Mouse (Mus musculus) right cerebral cortex, adult 2 months (tissue): ENCODE measurements around the gene Gm17545.

Experiments
- DNase-seq, 2 experiments: peaks; one replicate each; pipeline ENCODE4 v3.0.0; 2021 to 2022; ENCODE audit warnings: low spot score in 2 of 2

The Gm17545 gene

GRCm38 (mm10) chr9:22443157-22443556 lies 10.9 kb upstream of the Gm17545 start:
- no peak for DNase-seq

DNA sequence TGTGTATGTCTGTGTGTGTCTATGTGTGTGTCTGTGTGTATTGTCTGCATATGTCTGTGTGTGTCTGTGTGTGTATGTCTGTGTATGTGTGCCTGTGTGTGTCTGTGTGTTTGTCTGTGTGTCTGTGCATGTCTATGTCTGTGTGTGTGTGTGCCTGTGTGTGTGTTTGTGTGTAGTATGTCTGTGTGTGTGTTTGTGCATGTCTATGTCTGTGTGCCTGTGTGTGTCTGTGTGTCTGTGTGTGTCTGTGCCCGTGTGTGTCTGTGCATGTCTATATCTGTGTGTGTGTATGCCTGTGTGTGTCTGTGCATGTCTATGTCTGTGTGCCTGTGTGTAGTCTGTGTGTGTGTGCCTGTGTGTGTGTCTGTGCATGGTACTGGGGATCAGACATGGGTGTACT lies 9.0 kb upstream of the Gm17545 start:
- DNase-seq: no peak

DNA sequence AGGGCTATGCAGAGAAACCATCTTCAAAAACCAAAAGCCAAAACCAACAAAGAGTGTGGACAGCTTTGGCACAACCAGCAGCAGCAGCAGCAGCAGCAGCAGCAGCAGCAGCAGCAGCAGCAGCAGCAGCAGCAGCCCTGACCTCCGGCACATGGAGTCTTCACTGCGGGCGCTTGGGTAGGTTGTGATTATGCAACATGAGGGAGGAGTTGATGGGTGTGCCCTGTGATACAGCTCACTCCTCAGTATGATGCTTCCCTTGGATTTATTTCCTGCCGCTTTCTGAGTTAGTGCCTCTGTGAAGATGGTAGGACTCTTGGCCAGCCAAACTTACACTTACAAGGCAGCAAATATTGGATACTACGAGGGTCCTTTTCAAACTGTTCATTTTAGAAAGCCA lies 6.9 kb upstream of the Gm17545 start:
- no peak for DNase-seq

- DNase-seq: no peak
Measured at GRCm38 (mm10) chr9:22448420-22448819, 5.7 kb upstream of the Gm17545 start.

GRCm38 (mm10) chr9:22449209-22449608 lies 4.9 kb upstream of the Gm17545 start:
- no peak for DNase-seq

DNA sequence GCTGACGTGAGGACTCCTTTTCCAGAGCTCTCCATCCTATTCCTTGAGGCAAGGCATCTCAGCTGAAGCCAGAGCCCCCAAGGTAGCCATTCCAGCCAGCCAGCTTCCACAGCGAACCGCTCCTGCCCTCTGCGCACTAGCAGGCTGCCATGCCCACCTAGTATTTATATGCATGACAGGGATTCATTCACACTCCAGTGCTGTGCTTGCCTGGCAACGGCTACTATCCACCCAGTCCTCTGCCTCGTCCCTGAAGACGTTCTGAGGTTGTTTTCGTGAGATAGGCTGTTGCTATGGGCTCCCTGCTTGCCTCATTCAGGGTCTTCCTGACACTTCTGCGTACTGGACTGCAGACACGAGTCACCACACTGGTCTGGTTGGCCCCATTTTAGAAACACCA lies 1.4 kb upstream of the Gm17545 start:
- DNase-seq: no peak

DNA sequence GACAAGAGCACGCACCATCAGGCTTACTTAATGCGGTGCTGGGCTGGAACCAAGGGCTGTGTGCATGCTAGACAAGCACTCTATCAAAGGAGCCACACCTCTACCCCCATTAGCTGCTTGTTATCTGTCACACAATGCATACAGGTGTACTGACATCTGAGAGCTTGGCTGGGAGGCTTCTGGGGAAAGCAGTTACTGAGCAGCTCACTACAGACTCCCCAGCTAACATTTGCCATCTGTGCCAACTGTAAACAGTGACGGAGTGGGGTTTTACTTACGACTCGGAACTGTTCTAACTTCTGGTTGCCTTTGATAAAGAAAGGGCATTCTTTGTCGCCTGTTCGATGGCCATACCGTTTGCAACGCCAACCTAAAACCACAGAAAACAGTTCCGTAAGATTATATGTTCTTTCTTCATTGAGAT lies 577 bp upstream of the Gm17545 start:
- no peak for DNase-seq

- no peak for DNase-seq
Measured at GRCm38 (mm10) chr9:22455041-22455440, 951 bp downstream of the Gm17545 start.

DNA sequence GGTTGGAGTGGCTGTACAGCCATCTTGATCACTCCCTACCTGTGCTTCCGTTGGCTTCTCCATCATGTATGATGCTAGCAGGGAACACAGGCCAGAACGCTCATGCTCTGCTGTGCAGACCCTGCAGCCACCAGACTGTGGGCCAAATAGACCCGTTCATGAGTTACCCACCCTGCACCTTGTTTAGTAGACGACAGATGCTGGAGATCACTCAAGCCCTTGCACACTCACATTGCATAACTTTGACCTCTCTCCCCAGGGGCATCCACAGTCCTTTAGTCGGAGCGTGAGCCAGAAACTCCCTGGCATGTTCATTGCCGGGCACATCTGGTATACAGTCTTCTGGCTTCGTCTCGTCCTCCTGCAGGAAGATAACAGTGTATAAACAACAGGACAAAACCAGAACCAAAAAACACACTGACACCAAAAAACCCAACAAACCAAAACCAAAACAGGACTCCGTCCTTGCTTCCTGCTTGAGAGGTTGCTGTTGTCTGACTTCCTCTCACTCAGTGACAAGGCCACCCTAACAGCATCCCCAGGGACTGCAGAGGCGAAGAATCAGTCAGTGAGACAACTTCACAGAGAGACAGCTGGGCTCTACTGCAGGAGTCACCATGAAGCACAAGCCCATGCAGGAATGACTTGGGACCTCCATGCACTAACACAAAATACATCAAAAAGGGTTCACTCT lies 3.2 kb downstream of the Gm17545 start:
- no peak for DNase-seq

DNA sequence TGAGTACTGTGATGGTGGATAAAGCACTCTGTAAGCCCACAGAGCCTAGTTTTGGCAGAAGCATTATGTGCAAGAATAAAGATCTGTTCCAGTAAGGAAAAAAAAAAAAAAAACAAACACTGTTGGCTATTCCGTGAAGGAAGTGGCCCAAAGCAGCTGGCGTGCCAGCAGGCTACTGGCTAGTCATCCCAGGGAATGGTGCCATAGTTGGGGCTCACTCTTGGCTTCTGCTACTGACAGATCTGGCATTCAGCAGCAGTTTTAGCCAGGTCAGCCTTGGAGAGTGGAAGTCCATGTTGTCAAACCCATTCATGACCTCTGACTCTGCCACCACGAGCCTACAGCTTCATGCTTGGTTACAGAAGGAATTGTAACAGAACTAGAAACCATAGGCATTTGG lies 7.9 kb downstream of the Gm17545 start:
- no peak for DNase-seq

GRCm38 (mm10) chr9:22466212-22466611 lies 12.1 kb downstream of the Gm17545 start:
- no peak for DNase-seq

DNA sequence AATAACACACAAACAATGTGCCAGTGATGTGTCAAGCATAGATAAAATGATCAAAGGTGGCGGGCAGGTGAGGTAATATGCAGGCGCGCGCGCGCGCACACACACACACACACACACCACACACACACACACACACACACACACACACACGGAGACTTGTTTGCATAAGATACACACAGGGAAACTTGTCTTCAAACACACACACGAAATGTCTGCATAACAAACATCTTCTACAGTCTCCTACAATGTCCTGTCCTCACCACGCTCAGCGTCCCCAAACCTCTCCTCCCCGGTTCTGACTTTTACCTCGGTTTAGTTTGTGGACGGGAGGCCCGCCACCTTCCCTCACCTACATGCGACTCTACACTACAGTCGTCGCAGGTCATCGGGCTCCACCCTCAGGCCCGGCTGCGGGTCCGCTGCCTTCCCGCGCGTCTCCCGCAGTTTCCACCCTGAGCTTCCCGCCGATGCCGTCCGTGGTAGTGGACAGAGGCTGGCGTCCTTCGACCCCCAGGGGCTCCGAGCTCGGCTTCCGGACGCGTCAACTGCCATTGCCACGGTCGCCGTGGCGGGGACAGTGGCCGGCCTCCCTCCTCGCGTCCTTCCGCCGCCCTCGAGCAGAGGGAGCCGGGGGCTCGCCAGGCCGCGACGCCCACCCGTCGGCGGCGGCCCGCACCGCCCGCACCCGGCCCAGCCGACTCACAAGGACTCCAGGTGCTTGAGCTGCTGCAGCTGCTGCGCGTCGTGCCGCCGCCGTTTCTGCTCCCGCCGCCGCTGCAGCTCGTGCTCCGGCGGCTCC lies 13.5 kb downstream of the Gm17545 start:
- peak; percentile 26 to 36 for DNase-seq

- peak; percentile 27 to 37 for DNase-seq
Measured at GRCm38 (mm10) chr9:22468170-22468898, 14.2 kb downstream of the Gm17545 start.

DNA sequence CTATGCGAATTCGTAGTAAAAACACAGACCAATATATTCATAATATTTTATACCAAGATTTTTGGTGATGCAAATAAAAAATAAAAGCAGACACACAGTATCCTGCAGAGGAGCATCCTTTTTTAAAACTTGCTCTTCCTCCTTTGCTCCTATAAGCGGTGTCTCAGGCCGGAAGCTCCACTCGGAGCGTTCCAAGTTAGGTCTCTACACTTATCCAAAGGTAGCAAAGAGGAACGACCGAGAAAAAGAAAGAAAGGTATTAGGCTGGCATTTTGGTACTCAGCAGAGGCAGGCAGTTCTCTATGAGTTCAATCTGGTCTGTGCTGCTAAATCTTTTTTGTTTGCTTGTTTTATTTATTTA lies 14.8 kb downstream of the Gm17545 start:
- DNase-seq: no peak

- no peak for DNase-seq
Measured at GRCm38 (mm10) chr9:22469643-22470042, 15.6 kb downstream of the Gm17545 start, which contains the start of gene Rp9. Gene Rp9, minus strand, starts transcription at chr9:22469743.

- DNase-seq: peak; percentile 96 to 98
Measured at GRCm38 (mm10) chr9:22475424-22475868, 21.4 kb downstream of the Gm17545 start, which contains the start of gene Bbs9. Gene Bbs9, plus strand, starts transcription at chr9:22475715.

GRCm38 (mm10) chr9:22476265-22476664 lies 22.2 kb downstream of the Gm17545 start:
- DNase-seq: peak; percentile 33 to 35

- DNase-seq: no peak
Measured at GRCm38 (mm10) chr9:22478946-22479345, 24.9 kb downstream of the Gm17545 start.

- DNase-seq: peak in 1 of 2 experiments; percentile 40
Measured at GRCm38 (mm10) chr9:22483866-22484561, 29.9 kb downstream of the Gm17545 start.

- no peak for DNase-seq
Measured at GRCm38 (mm10) chr9:22484562-22485308, 30.6 kb downstream of the Gm17545 start.

- no peak for DNase-seq
Measured at GRCm38 (mm10) chr9:22486211-22486610, 32.1 kb downstream of the Gm17545 start.
